Mouse (Mus musculus) right cerebral cortex, postnatal 4 days (tissue): ENCODE results near the gene Coq8a.
A peak's percentile ranks its signal among the peaks of the same experiment; 100 is the strongest.

Experiments
- DNase-seq: peaks from one replicate; pipeline ENCODE4 v3.0.0-alpha.2; 2022

Gene Coq8a

DNA sequence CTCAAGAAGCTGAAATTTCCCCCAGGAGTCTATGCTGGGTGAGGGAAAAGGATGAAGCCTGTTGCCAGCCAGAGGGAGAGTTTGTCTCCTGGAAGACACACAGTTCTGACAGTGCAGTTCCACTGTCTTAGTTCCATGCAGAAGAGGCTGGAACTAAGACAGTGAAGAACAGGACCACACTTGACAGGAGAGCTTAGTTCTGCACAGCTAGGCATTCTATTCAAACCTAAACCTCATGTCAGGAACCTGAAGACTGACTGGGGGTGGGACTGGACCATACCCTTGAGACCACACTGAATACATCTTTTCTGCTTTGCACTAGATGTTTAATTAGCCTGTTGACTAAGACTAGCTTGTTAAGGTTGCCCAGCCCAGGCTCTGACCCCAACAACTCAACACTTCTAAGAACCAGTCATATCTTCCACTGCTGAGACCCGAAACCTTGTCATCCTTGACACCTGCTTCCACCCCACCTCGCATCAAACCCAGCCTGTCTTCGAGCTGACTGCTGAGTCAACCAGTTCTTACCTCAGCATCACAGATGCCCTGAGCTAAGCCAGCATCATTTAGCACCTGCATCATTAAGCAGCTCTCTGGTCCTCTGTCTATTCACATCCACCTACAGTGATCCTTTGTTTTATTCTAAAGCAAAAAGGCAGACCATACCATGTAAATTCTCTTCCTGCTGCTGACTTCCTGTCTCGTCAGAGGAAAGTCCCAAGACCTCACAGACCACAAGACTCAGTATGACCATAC, at the start of gene Coq8a:
Gene Coq8a (minus strand): TSS at position 644 of the 756 bp plus-strand sequence.
- DNase-seq, result no peak

DNA sequence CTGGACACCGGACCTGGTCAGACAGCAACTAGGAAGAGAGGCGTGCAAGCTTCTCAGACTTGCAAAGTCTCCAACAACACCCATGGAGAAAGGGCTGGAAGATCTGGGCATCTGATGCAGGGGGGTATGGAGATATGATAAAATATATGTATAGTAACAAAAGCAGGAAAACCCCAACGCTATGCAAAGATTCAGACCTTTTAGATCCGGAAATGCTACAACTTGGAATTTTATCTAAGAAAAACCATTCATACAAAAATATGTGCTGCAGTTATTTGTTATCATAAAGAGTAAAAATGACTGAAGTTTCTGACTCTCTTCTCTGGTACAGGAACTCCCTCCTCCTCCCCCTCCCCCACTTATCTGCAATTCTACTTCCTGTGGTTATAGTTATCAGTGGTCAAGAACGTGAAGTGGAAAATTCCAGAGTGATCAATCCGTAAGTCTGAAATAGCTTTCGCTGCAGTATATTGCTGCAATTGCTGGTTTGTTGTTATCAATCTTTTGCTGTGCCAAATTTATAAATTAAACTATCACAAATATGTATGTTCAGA, 49.3 kb upstream of the Coq8a start:
- no peak for DNase-seq

DNA sequence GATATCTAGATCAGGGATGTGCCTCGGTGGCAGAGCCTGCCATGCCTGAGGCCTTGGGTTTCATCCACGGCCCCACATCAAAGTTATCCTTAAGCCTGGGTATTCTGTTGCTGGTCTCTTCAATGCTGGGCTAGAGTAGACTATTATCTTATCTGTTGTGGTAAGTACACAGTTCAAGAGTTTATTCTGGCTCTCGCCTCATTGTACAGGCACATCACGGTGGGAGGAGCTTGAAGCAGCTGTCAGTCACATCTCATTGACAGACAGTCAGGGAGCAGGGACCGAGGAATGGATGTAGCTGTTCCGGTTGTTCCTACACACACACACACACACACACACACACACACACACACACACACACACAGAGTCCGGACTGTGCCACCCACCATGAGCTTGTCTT, 48.5 kb upstream of the Coq8a start:
- no peak for DNase-seq

DNA sequence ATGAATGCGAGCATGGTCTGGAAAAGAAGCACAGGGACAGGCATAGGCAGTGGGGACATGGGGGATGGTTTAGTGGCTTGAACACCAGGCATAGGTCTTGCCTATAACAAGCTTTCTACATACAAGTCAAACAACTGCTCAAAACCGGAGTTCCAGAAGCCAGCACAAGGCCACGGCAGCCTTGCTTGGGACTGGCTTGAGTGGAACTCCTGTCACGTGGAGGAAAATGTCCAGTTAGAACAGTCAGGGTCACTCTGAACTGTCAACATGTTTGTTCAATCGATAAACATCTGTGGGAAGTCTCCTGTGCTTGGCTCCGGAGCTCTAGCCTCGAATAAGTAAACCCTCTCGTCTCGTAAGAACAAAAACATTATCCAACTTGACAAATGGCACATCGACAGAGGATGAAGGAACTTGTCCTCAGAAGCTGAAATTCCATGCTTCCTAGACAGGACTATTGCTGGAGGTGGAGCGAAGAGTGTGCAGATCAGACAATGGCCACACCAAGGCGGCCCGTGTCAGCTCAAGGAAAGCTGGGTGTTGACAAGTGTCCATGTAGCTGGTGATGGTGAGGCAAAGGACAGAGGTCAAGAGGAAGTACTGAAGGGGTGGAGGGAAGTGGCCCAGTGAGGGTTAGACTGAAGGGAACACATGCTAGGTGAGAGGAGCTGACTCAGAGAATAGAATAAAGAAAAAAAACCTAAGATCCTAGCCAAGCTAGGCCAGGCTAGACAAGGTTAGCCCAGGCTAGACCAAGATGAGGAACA, 46.5 kb upstream of the Coq8a start:
- DNase-seq, result no peak

DNA sequence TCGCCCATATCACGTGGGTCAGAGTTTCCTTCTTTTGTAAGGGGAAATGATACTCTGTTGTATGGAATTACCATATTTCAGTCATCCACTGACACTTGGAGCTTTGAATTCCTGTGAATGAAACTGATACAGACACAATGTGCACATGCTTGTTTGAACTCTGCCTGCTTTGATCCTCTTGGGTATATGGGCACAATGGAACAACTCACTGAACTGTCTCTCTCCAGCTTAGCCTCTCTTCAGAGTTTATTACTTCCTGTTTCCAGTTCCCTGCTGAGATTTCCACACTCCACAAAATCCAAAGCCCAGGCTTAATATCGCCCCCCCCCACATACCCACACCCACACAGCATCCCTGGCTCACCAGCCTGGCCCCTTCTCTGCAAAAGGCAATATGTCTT, 32.3 kb upstream of the Coq8a start:
- no peak for DNase-seq

DNA sequence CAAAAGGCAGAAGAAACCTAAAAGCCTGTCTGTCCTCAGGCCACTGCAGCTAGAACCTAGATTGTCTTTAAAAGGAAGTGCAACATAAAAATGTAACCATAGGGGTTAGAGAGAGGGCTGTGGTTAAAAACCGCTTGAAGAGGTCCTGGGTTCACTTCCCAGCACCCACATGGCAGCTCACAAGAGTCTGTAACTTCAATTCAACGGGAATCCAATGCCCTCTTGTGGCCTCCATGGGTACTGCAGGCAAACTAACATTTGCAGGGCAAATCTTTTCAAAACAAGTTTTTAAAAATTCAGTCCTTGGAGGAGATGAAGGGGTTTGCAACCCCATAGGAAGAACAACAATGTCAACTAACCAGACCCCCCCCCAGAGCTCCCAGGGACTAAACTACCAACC, 31.2 kb upstream of the Coq8a start:
- DNase-seq, result no peak

DNA sequence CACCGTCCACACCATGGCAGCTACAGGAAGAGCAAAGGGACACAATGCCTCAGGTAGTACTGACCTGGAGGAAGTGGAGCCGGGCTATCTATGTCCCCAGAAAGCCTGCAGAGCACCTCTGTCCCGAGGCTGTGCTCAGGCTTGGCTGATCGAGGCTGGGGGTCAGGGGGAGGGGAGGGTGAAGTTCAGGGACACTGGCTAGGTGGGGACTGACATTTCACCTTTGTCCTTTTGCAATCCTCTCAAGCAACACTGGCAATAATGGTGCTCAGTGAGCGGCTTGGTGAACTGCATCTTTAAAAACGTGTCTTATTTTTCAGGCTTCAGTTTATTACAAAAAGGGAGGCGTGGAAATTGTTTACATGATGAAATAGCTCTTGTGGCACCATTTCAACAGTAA, 30.5 kb upstream of the Coq8a start:
- no peak for DNase-seq

DNA sequence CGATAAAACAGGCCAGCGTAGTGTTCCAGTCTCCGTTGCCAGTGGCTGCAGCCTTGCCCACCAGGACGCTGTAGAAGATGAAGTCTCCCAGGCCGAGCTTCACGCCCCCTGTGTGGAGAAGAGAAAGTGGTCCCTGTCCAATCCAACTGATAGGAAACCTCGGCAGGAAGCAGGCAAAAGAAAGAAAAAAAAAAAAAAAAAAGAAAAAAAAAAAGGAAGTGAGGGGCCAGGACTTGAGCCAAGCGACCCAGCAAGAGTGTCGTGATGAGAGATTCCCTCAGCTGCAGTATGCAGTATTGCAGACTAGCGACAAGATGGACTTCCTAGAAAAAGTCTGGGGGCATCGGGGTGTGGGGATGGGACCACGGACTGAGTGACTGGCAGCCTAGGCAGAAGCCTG, 29.5 kb upstream of the Coq8a start:
- no peak for DNase-seq

DNA sequence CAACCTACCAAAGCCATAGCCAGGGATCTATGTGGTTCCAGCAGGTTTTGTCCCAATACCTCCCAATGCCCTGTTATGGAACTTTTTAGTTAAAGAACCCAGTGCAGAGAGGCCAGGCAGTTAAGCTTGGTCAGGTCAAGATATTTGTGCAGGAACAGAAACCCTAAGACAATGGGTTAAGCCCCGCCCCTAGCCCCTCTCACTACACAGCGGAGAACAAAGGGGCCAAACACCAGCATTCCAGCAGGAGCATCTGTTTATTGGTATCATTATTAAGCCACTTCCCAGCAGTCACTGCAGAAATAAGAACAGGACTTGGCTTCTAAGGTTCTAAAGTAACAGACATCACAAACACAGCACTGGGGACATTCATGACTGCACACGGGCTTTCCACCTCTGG, 27.4 kb upstream of the Coq8a start:
- no peak for DNase-seq

DNA sequence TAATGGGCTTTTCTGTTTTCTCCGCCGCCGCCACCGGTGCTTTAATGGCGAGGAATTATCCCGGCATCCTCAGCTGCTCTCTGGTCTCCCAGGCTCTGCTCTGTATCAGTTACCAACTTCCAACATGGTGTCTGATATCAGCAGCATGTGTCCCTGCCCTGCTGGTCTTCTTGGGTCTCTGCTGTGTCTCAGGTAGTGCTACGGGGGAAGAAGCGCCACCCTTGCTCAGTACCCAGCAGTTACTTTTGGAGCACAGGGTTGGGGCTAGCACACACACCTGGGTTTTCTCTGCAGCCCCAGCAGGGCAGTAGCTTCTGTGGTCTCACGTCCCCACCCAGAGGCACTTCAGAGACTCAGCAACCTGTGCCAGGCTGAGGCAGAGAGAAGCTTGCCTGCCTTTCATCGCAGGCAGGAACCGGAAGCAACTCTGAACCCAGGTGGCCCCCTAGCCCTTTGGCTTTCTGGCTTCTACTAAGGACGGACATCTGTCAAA, 26.9 kb upstream of the Coq8a start:
- DNase-seq, result no peak

DNA sequence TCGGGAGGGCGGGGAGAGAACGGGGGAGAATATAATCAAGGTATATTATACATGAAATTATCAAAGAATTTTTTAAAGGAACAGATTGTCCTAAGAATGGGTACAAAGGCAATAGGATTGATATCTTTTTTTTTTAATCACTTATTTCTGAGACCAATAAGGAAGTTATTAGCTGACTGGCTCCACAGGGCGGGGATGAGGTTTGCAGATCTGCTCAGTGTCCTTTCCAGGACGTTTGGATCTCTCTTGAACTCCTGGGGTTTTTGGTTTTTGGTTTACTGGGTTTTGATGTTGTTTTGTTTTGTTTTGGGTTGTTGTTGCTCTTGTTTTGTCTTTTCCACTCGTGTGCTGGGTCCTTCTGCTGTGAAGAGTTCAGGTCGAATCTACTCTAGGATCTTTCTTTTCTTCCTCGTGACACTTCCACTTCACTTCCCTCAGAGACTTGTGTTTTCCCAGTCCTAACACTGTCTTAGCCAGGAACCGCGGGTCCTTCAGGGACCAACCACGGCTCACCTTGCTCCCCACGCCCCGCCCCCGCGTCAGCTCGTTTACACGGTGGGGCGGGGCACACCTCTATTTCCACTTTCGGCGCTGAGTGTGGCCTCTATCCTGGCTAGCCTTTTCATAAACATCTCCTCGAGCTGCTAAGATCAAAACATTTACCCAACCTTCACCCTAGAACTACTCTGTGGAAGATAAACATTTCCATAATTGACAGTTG, 26.3 kb upstream of the Coq8a start:
- DNase-seq, result peak; percentile 39

DNA sequence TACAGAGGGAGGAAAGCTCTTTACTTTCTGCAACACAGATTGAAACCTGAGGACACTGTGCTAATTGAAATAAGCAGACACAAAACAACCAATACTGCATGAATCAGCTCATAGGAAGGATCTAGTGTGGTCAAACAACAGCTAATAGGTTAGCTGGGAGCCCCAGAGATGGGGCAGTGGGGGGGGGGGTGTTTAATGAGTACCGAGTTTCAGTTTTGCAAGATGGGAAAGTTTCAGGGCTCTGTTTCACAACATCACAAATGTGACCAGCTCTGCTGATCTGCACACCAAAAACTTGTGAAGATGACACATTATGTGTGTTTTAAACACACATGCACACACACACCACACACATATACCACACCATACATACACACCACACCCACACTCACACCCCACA, 22.6 kb upstream of the Coq8a start:
- no peak for DNase-seq

DNA sequence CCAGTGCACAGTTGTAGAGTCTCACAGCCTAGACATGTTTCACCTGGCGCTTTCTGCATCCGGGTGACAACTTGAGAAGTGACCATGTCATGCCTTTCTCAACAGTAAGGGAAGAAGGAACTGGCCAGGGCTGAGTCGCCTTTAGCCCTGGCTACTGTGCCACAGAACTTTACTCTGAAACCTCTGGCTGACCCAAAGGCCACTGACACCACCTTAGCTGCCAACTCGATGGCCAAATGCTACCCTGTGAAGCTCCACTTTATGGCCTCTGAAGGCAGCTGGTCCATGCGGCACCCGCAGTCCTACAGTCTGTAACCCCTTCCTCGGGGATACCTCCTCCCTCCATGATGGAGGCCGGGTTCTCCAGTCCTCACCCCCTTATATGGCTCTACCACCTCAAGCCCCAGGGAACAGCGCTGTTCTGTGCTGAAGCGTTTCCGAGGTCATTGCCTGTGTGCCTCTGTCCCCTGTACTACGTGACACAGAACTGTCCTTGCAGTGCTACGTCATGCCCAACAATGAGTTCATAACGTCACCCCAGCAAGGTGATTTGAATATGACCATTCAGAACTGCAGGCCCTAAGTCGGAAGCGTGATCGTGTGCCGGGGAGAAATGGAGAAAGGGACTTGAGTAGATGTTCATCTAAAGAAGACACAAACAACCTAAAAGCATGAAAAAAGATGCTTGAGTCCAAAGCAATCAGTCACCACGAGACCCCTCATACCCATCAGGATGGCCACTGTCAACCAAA, 21.6 kb upstream of the Coq8a start:
- DNase-seq, result no peak

DNA sequence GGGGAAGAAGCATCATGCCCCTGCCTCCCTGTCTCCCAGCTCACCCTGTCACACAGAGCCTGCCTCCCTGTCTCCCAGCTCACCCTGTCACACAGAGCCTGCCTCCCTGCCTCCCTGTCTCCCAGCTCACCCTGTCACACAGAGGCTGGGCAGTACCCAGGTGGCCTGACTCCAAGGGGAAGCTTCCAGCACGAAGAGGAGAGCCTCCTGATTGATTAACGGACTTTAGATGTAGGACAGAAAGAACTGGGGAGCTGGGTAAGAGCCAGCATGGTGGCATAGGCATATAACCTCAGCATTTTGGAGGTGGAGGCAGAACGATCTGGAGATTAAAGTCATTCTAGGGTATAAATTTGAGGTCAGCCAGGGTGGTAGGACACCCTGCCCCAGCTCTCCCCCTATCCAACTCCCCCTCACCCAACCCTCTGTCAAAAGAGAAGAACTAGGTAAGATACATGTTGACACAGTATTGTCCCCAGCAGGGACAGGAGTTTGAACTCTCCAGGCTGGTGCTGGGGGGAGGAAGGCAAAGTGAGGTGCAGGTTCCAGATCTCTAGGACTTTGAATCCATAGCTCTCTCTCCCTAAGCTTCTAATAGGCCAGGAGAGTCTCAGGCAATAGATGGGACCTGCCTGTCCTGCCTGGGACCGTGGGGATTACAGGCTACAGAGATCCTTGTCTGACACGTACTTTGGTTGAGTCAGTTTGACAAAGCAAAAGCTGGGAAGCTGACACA, 17.3 kb upstream of the Coq8a start:
- no peak for DNase-seq

DNA sequence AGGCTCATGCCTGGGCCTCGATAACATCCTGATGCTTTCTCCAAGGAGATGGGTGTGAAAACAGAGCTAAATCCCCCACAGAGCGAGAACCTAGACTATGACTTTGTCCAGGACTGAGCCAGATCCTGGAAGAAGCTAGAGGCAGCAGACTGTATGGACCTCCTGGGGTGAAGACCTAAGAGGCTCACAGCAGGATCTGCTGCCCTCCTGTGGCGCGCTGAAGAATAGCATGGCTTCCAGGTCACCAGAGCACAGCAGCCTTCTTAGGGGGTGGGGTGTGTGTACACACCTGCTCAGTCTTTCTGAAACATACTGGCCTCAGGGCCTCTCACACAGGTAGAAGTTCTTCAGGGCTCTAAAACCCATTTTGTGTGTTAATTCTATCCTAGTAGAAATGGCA, 15.6 kb upstream of the Coq8a start:
- peak; percentile 44 for DNase-seq

DNA sequence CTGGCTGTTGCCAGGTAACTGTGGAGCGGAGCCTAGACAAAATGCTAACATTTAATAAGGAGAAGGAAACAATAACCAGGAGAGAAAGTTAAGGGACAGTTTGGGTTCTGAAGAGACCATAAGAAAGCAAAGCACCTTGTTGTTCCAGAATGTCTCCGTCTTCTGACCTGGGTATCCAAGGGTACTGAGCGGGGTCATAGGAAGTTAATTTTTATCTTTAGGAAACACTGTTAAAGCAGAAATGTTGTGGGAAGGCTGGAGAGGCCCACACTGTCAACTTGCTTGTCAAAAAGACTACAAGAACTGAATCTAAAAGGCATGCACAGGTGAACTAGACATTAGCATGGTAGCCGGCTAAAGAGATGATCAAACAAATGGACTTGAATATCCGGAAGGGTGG, 13.5 kb upstream of the Coq8a start:
- DNase-seq, result no peak

DNA sequence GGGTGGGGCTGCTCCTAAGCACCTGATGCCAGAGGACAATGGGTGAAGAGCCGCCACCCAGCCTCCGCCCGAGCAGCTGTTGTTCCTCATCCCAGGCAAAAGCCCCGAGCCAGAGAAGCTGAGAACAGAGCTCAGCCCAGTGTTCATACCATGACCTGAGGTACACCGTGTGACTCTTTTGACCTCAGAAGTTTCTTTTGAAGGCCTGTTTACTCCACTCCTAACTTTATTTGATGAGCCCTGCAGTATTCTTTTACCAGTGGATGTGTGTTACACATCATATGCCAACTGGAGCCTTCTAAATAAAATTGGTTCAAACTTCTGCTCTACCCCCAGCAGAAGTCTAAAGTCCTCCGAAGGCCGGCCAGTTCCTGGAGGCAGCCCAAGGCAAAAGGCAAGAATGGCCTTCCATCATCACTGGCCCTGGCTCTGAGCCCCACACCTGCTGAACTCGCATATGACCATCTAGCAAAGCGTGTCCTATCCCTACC, 11.4 kb upstream of the Coq8a start:
- DNase-seq, result no peak

DNA sequence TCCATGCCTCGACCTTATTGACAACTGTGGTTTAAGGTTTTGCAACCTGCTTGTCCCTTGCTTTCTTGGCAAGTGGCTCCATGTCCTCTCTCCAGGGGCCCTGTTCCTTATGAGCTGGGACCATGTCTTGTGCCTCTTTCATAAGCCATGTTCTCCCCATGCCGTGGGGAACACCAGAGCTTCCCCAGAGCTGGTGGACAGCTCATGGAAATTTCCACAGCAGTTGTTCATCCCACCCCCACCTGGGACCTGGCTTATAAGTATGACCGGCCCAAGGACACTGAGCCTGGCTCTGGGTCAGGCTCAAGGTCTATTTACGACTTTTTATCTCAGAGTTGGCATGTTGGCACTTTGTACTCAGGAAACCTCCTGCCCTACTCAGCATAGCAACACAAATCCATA, 10.6 kb upstream of the Coq8a start:
- no peak for DNase-seq

DNA sequence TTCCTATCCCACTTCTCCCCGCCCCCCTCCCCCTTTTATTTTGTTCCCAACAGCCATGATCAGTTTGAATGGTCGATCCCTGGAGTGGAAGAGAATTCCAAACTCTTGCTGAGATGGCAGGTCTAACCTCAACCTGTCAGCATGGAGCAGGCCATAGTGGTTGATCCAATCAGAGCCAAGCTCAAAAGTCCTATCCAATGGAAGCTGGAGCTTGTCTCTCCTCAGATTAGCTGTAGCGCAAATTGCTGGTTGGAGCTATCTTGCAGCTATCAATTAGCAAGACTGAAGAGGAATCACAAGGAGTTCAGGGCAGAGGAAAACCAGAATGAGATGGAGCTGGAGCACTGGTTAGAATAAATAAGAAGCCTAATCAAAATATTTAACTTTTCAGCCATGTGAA, 9.0 kb upstream of the Coq8a start:
- no peak for DNase-seq

DNA sequence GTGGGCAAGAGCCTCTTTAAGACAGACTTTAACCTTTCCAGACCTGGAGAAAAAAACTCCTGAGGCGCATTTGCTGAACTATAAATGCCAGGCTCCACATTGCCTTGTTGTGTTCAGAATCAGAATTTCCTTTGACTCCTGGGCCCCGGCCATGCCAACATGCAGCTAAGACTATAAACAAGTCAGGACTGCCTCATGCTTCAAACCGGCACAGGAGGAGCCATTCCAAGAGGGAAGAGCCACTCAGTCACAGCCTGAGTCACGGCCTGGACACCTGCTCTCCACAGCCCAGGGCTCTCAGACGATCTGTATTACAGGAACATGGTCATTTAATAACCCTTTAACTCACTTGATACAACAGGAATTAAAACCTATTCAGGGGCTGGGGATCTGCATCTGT, 1.3 kb upstream of the Coq8a start:
- DNase-seq, result no peak

DNA sequence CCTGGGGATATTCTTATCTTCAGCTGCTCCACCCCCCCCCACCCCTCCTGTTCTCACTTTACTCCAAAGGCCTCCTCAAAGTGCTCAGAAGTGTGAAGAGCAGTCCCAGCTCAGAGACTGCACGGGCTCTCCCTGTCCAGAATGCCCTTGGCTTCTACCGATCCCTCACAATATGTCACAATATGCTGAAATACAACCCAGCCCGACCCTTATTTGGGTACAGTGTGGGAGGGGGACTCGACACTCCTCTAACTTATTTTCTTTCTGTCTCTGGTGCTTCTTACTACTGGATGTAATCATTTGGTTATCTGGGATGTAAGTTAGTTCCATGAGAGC, 281 bp upstream of the Coq8a start:
- DNase-seq, result no peak

DNA sequence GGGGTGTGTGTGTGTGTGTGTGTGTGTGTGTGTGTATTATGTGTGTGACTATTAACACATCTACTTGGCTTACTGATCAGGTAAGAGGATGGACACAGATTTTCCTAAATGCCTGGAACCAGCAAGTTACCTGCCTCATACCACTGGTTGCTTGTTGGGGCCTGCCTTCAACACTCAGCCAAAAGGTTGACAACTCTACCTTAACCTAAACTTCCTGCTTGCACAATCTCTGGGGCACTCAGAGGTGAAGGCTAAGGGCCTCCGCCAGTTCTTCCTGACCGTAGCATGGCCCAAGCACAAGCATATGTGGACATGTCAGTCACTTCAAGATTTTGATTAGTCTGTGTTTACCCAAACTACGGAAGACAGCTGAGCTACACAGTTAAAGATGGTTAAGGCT, 1.4 kb downstream of the Coq8a start:
- no peak for DNase-seq
